ENCODE assay signal across 9 mouse cellular contexts in genomic region chr3:36181519-36181918, GRCm38 (mm10). TPM values are rescaled to one million over a fixed set of nuclear protein-coding genes. Genes with fewer than 3 reads are reported as not detected.
DNase-seq lines count a peak whose midpoint lies in the region; ATAC-seq lines count a peak whose summit lies in the region.
"Had no signal": no experiment of that assay in that cellular context is flagged by ENCODE, and none has a peak within 500 bp of the region (broad histone marks: within the 10 kb centered on the region; RNA-seq: fewer than 3 reads in every experiment).

No protein-coding gene starts in this region.

- H3K9me3 ChIP-seq in hindbrain, embryonic 10.5 days: no peaks in the 10 kb centered on the region
- H3K9me3 ChIP-seq in hindbrain, embryonic 13.5 days: no peaks in the 10 kb centered on the region
- H3K9me3 ChIP-seq in embryonic facial prominence, embryonic 10.5 days: no peaks in the 10 kb centered on the region
- H3K9me3 ChIP-seq in neural tube, embryonic 12.5 days: no peaks in the 10 kb centered on the region
- H3K9me3 ChIP-seq: embryonic facial prominence, embryonic 12.5 days had no signal

- no peak overlapping the region for H3K4me3 ChIP-seq in hindbrain, embryonic 10.5 days
- no peak overlapping the region for H3K4me3 ChIP-seq in hindbrain, embryonic 13.5 days
- no peak overlapping the region for H3K4me3 ChIP-seq in embryonic facial prominence, embryonic 10.5 days
- H3K4me3 ChIP-seq in neural tube, embryonic 12.5 days: no peak overlapping the region
- H3K4me3 ChIP-seq: embryonic facial prominence, embryonic 12.5 days had no signal

- H3K4me1 ChIP-seq in hindbrain, embryonic 10.5 days (replicated peaks): no peaks in the 10 kb centered on the region
- no peaks in the 10 kb centered on the region for H3K4me1 ChIP-seq in hindbrain, embryonic 13.5 days (replicated peaks)
- H3K4me1 ChIP-seq in embryonic facial prominence, embryonic 10.5 days: no peaks in the 10 kb centered on the region
- no peaks in the 10 kb centered on the region for H3K4me1 ChIP-seq in neural tube, embryonic 12.5 days
- H3K4me1 ChIP-seq: embryonic facial prominence, embryonic 12.5 days had no signal

- no peak overlapping the region for H3K9ac ChIP-seq in hindbrain, embryonic 13.5 days
- H3K9ac ChIP-seq in neural tube, embryonic 12.5 days: no peak overlapping the region
- H3K9ac ChIP-seq: embryonic facial prominence, embryonic 12.5 days had no signal

- no peaks in the 10 kb centered on the region for H3K36me3 ChIP-seq in hindbrain, embryonic 10.5 days
- no peaks in the 10 kb centered on the region for H3K36me3 ChIP-seq in hindbrain, embryonic 13.5 days
- H3K36me3 ChIP-seq in embryonic facial prominence, embryonic 10.5 days (replicated peaks): no peaks in the 10 kb centered on the region
- no peaks in the 10 kb centered on the region for H3K36me3 ChIP-seq in neural tube, embryonic 12.5 days
- H3K36me3 ChIP-seq: embryonic facial prominence, embryonic 12.5 days had no signal

- DNase-seq in hindbrain, embryonic 10.5 days (ENCODE audit: low spot score): peak; percentile 41
- peak; percentile 1 to 21 for DNase-seq in B cell, adult 2 months
- DNase-seq in adipocyte (ENCODE audit: low spot score): peak; percentile 81
- DNase-seq in embryonic facial prominence, embryonic 10.5 days (ENCODE audit: low spot score): peak; percentile 57
- DNase-seq in layer of hippocampus, adult 11-12 months (ENCODE audit: low spot score): peak; percentile 70

- H3K27me3 ChIP-seq in hindbrain, embryonic 10.5 days (ENCODE audit: insufficient read depth, poor library complexity, severe bottlenecking): no peaks in the 10 kb centered on the region
- H3K27me3 ChIP-seq in hindbrain, embryonic 13.5 days: no peaks in the 10 kb centered on the region
- H3K27me3 ChIP-seq in embryonic facial prominence, embryonic 10.5 days (replicated peaks; ENCODE audit: low read depth, poor library complexity, severe bottlenecking): no peaks in the 10 kb centered on the region
- H3K27me3 ChIP-seq in neural tube, embryonic 12.5 days (replicated peaks): no peaks in the 10 kb centered on the region
- H3K27me3 ChIP-seq: embryonic facial prominence, embryonic 12.5 days had no signal

- ATAC-seq in hindbrain, embryonic 13.5 days (ENCODE audit: low FRiP score): no peak
- peak; percentile 21; the same call in 1 of the 2 replicates for ATAC-seq in neural tube, embryonic 12.5 days (ENCODE audit: low FRiP score, low read depth)
- ATAC-seq in megakaryocyte-erythroid progenitor cell, adult 5-6 weeks (replicated peaks; ENCODE audit: low FRiP score, low TSS enrichment, poor library complexity, severe bottlenecking): no peak

- H3K4me2 ChIP-seq in hindbrain, embryonic 13.5 days: no peak overlapping the region
- no peak overlapping the region for H3K4me2 ChIP-seq in neural tube, embryonic 12.5 days (replicated peaks)
- H3K4me2 ChIP-seq: embryonic facial prominence, embryonic 12.5 days had no signal

- H3K27ac ChIP-seq in hindbrain, embryonic 10.5 days: no peak overlapping the region
- H3K27ac ChIP-seq in hindbrain, embryonic 13.5 days: no peak overlapping the region
- H3K27ac ChIP-seq in embryonic facial prominence, embryonic 10.5 days (replicated peaks): no peak overlapping the region
- H3K27ac ChIP-seq in neural tube, embryonic 12.5 days: no peak overlapping the region
- H3K27ac ChIP-seq: embryonic facial prominence, embryonic 12.5 days had no signal

- 14% methylated on average over 4 of the region's 4 CpGs for WGBS in hindbrain, embryonic 10.5 days
- 13% methylated on average over 4 of the region's 4 CpGs for WGBS in hindbrain, embryonic 13.5 days
- WGBS in embryonic facial prominence, embryonic 10.5 days: 11% methylated on average over 4 of the region's 4 CpGs
- WGBS in neural tube, embryonic 12.5 days: 9% methylated on average over 4 of the region's 4 CpGs

RNA-seq across cellular contexts. Expression of gene D3Ertd254e, which starts 30.7 kb away (rescaled TPM):
- polyA plus RNA-seq in hindbrain, embryonic 10.5 days (2016; fragmentation: Nextera tagmentation; extraction: Ambion mirVana): 7.1 and 7.5 TPM in 2 replicates
- 13.0 and 13.2 TPM in 2 replicates for polyA plus RNA-seq in hindbrain, embryonic 13.5 days (2015; fragmentation: Nextera tagmentation; extraction: Ambion mirVana)
- 8.2 and 9.7 TPM in 2 replicates for polyA plus RNA-seq in embryonic facial prominence, embryonic 10.5 days (2016; fragmentation: Nextera tagmentation; extraction: Ambion mirVana)
- polyA plus RNA-seq in neural tube, embryonic 12.5 days (2016; fragmentation: Nextera tagmentation; extraction: Ambion mirVana): 9.7 and 11.3 TPM in 2 replicates
- 5.5 and 6.6 TPM in 2 replicates for total RNA-seq in megakaryocyte-erythroid progenitor cell, adult 5-6 weeks (2014; fragmentation: Nextera tagmentation)
- total RNA-seq in megakaryocyte-erythroid progenitor cell, adult 5-6 weeks (2017): 6.1 and 6.4 TPM in 2 replicates

RNA-seq across cellular contexts. Expression of gene Qrfpr, which starts 40.6 kb away (rescaled TPM):
- polyA plus RNA-seq in hindbrain, embryonic 10.5 days (2016; fragmentation: Nextera tagmentation; extraction: Ambion mirVana): not detected in 2 replicates
- 0.39 and 0.55 TPM in 2 replicates for polyA plus RNA-seq in hindbrain, embryonic 13.5 days (2015; fragmentation: Nextera tagmentation; extraction: Ambion mirVana)
- polyA plus RNA-seq in embryonic facial prominence, embryonic 10.5 days (2016; fragmentation: Nextera tagmentation; extraction: Ambion mirVana): 0.23 TPM in 1 of 2 replicates, not detected in the other
- not detected in 2 replicates for polyA plus RNA-seq in neural tube, embryonic 12.5 days (2016; fragmentation: Nextera tagmentation; extraction: Ambion mirVana)
- not detected in 2 replicates for total RNA-seq in megakaryocyte-erythroid progenitor cell, adult 5-6 weeks (2014; fragmentation: Nextera tagmentation)
- total RNA-seq in megakaryocyte-erythroid progenitor cell, adult 5-6 weeks (2017): not detected in 2 replicates

Comparison
In these comparisons a context has a peak if more than half of its experiments do, and no peak if none do; other contexts are left out.
1. DNase-seq: peak in every context shown above with its lines; median percentile 81 in adipocyte; 70 in layer of hippocampus, adult 11-12 months; 57 in embryonic facial prominence, embryonic 10.5 days; 41 in hindbrain, embryonic 10.5 days; 11 in B cell, adult 2 months.